Mouse (Mus musculus) E14TG2a.4 (cell line): ENCODE measurements at regions not wholly inside any gene's neighbourhood (a gene's known extent, or its start where the extent isn't known, plus 50 kb on each side); places are given as distances from the start of the nearest gene placed in this dataset.
"Not testable (repeated sequence)": the region's sequence is repeated elsewhere in the genome, so short reads cannot be mapped to it uniquely, and the experiment has no call there.

ENCODE experiments used
- H3K27me3 ChIP-seq: 2 replicates; pipeline ENCODE4 v1.6.1; 2014; ENCODE audit warnings: low read length, control low read depth; ENCODE audit not compliant: insufficient read depth
- H3K36me3 ChIP-seq: 2 replicates; pipeline ENCODE4 v1.6.1; 2014; ENCODE audit warnings: low read length, control low read depth; ENCODE audit not compliant: insufficient read depth
- H3K4me1 ChIP-seq: replicated peaks from 2 replicates; pipeline ENCODE4 v1.6.1; 2014; ENCODE audit warnings: low read depth, low read length, control low read depth
- H3K4me3 ChIP-seq: replicated peaks from 2 replicates; pipeline ENCODE4 v1.5.1; 2014; ENCODE audit warnings: mild to moderate bottlenecking, low read length
- H3K9me3 ChIP-seq: 2 replicates; pipeline ENCODE4 v1.6.1; 2014; ENCODE audit warnings: low read length, control low read depth
- CTCF ChIP-seq: conservative IDR thresholded peaks from 2 replicates; pipeline ENCODE4 v1.5.1; 2014; ENCODE audit warnings: low read length
- NANOG ChIP-seq: IDR thresholded peaks from 2 replicates; pipeline ENCODE4 v1.6.1; 2014; ENCODE audit warnings: borderline replicate concordance, low read length, mixed read lengths
- POU5F1 ChIP-seq: IDR thresholded peaks from 2 replicates; pipeline ENCODE4 v1.6.1; 2014; ENCODE audit warnings: low read length, borderline replicate concordance

DNA sequence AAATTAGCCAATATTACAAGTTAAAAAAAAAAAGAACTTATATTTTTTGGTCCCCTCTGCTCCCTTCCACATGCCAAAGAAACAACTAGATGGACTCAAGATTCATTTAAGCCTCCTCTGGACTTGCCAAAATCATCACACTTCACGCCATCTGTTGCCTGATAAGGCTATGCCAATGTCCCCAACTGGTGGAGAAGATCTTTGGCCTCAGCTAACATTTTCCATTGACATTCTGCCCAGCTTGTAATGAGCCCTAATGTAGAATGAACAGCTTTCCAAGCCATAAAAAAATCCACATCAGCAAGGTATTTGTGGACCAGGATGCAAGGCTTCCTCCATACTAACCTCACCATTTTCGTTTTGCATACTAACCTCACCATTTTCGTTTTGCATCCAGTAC lies 531.2 kb downstream of the Synb start:
- H3K4me1 ChIP-seq: no peaks in the 10 kb centered on the region
- H3K36me3 ChIP-seq: no peaks in the 10 kb centered on the region
- TF ChIP-seq NANOG (no peak), CTCF (no peak), POU5F1 (no peak)
- H3K9me3 ChIP-seq: no peaks in the 10 kb centered on the region
- no peaks in the 10 kb centered on the region for H3K27me3 ChIP-seq
- H3K4me3 ChIP-seq: no peak overlapping the region

DNA sequence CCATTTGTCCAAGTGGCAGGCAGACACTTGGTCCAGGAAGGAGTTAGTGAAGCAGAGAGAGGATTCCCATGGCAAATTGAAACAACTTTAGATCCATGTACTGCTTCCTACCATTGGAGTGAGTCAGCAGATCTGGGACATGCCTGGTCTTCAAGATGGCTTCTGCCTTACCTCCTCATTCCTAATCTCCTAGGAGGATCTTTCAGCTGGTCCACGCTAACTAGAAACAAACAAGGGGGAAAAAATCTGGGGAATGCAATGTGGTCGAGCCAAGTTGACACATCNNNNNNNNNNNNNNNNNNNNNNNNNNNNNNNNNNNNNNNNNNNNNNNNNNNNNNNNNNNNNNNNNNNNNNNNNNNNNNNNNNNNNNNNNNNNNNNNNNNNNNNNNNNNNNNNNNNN lies 549.4 kb downstream of the Synb start:
- no peaks in the 10 kb centered on the region for H3K36me3 ChIP-seq
- no peaks in the 10 kb centered on the region for H3K9me3 ChIP-seq
- H3K27me3 ChIP-seq: no peaks in the 10 kb centered on the region
- H3K4me1 ChIP-seq: no peaks in the 10 kb centered on the region
- TF ChIP-seq CTCF (no peak), NANOG (no peak), POU5F1 (no peak)
- no peak overlapping the region for H3K4me3 ChIP-seq

DNA sequence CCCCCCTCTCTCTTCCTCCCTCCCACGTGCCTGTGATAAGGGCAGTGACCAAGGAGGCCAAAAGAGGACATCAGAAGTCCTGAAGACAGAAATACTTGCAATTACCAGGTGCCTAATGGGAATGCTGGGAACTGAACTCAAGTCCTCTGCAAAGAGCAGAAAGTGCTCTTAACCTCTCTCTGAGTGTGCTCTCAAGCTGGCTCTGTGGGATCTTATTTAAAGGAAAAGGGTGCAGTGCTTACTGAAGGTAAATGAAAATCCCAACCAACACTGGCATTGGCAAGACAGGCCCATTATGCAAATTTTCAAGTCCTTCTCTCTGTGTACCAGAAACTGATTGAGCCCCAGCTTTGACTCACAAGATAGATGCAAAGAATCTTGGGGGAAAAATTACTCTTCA lies 555.6 kb downstream of the Synb start:
- TF ChIP-seq POU5F1 (no peak), NANOG (no peak), CTCF (no peak)
- Histone ChIP-seq H3K27me3 (no peaks in the 10 kb centered on the region), H3K9me3 (no peaks in the 10 kb centered on the region), H3K36me3 (no peaks in the 10 kb centered on the region), H3K4me3 (no peak overlapping the region), H3K4me1 (no peaks in the 10 kb centered on the region)

DNA sequence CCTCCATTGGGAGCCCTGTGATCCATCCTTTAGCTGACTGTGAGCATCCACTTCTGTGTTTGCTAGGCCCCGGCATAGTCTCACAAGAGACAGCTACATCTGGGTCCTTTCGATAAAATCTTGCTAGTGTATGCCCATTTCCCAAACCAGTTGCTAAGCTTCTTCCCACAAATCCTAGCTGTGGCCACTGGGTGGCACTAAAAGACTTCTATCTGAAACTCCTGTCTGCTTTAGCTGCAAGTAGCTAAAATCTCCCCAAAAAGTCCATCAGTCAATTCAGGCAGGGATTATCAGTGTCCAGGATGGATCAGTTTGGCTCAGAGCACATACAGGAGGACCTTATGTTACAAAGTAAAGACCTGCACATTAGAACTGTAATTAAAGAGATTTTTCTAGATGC lies 558.3 kb downstream of the Synb start:
- H3K36me3 ChIP-seq: not testable (repeated sequence)
- TF ChIP-seq CTCF: 0 out of 2 replicates have a peak, but pooled peaks have one; percentile 18

DNA sequence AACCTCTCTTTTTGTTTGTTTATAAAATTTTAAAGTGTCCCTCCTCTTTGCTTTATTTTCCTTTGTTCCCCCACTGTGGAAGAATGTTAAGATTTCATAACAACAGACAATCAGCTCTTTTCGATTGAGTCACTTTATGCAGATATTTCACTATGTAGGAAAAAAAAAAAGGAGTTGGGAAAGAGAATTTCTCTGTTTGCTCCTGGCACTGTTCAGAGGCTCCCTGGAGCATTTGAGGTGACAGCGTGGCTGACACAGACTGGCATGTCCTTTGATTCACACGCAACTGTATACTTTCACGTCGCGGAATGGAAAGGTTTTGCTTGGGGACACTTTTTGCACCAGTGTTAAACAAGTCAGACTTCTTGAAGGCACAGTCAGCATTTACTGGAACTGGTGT lies 572.9 kb downstream of the Synb start:
- H3K9me3 ChIP-seq: no peaks in the 10 kb centered on the region
- TF ChIP-seq NANOG (no peak), CTCF (no peak), POU5F1 (no peak)

More for the DNA sequence above, 558.3 kb downstream of the Synb start:
- H3K4me1 ChIP-seq, H3K4me3 ChIP-seq, H3K9me3 ChIP-seq, H3K27me3 ChIP-seq: not testable (repeated sequence)

DNA sequence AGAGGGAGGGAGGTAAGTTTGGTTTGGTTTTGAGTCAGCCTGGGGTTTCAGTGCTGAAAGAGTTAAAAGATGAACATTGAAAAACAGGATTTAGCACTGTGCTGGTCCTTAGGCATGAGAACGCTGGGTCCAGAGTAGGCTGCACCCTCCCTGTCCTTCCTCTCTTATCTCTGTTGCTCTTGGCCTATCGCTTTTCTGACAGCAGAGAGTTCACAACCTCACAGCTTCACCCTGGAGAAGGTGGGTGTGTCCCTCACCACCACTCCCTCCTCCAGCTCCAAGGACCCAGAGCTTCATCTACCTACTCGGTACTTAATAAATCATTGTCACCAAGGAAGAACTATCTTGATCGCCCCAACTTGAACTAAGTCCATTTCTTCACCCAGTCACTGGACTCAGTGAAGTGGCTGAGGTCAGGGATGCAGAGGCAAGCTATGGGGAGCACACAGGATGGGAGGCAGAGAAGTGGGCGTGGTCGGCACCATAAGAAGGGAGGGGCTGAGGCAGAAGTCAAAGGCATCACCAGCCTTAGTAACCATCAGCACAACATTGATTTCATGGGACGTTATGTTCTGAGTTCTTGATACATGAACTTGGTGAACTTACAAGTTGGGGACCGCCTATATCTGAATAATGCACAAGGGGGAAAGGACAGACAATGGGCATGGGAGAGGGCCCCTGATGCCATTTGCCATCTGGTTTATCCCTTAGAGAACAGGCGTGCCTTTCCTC lies 574.5 kb downstream of the Synb start:
- Histone ChIP-seq H3K27me3 (no peaks in the 10 kb centered on the region), H3K4me1 (no peaks in the 10 kb centered on the region), H3K4me3 (no peak overlapping the region), H3K36me3 (no peaks in the 10 kb centered on the region), H3K9me3 (no peaks in the 10 kb centered on the region)
- TF ChIP-seq POU5F1 (no peak), NANOG (no peak), CTCF (no peak)

More for the DNA sequence above, 572.9 kb downstream of the Synb start:
- Histone ChIP-seq H3K36me3 (no peaks in the 10 kb centered on the region), H3K4me3 (no peak overlapping the region), H3K4me1 (no peaks in the 10 kb centered on the region), H3K27me3 (no peaks in the 10 kb centered on the region)

DNA sequence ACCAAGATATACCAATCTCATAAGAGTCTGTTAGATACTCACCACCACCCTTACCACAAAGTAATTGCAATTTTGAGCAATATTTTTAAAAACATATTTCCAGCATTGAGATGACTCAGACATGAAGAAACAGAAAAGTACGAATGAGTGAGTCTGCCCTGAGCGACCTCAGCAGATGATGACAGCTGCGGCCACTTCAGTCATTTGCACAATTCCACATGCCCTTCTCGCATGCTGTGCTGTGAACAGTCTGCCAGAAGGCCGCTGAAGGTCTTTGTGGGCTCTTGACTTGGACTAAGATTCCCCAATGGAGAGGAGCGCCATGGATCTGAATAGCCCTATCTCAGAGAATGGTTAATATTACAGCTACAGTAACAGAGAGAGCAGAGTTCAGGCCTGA lies 575.3 kb downstream of the Synb start:
- H3K36me3 ChIP-seq: no peaks in the 10 kb centered on the region
- H3K9me3 ChIP-seq: no peaks in the 10 kb centered on the region
- H3K4me3 ChIP-seq: no peak overlapping the region
- TF ChIP-seq NANOG (no peak), POU5F1 (no peak), CTCF (no peak)
- H3K4me1 ChIP-seq: no peaks in the 10 kb centered on the region
- H3K27me3 ChIP-seq: no peaks in the 10 kb centered on the region
